Mouse (Mus musculus): ENCODE measurements at regions not wholly inside any gene's neighbourhood (a gene's known extent, or its start where the extent isn't known, plus 50 kb on each side); places are given as distances from the start of the nearest gene placed in this dataset.

- no peak for TF ChIP-seq NRF1 (IDR thresholded peaks at IDR 0.05; ENCODE audit: low read depth, low read length)
- TF ChIP-seq MAFK (IDR thresholded peaks at IDR 0.05; ENCODE audit: insufficient replicate concordance, low read length), result no peak
Measured at GRCm38 (mm10) chr2:144191707-144192106, 78.8 kb upstream of the Mgme1 start.
